Mouse (Mus musculus) embryonic fibroblast, embryonic 13.5 days (primary cell): Measurements from ENCODE around the gene Ptpn5. TPM values are rescaled to one million over a fixed set of nuclear protein-coding genes. Genes with fewer than 3 reads are reported as not detected.

ENCODE experiments used
- H3K27ac ChIP-seq: 2 replicates; pipeline ENCODE4 v1.5.1; 2012; ENCODE audit warnings: low read length, control low read depth, inconsistent platforms; ENCODE audit not compliant: insufficient read depth
- H3K4me1 ChIP-seq: 2 replicates; pipeline ENCODE4 v1.6.1; 2011; ENCODE audit warnings: low read length; ENCODE audit not compliant: control insufficient read depth, insufficient read depth
- H3K4me3 ChIP-seq: 2 replicates; pipeline ENCODE4 v1.5.1; 2011; ENCODE audit warnings: mild to moderate bottlenecking, control low read depth, low read length; ENCODE audit not compliant: insufficient read depth
- CTCF ChIP-seq: IDR thresholded peaks from 2 replicates; pipeline ENCODE4 v1.5.1; 2011; ENCODE audit warnings: mild to moderate bottlenecking, control low read depth, low read length, moderate library complexity, borderline replicate concordance; ENCODE audit not compliant: insufficient read depth
- POLR2A ChIP-seq: IDR thresholded peaks from 2 replicates; pipeline ENCODE4 v1.6.1; 2011; ENCODE audit warnings: low read depth, mild to moderate bottlenecking, control low read depth, low read length, moderate library complexity
- polyA plus RNA-seq: library from polyadenylated mRNA; stranded (reverse); fragments of >200 nt; gene quantifications from 2 replicates; pipeline ENCODE4 v1.2.4, GENCODE M21; 2011; ENCODE audit warnings: low read depth; ENCODE audit not compliant: missing spikeins, insufficient read length

Gene Ptpn5
- polyA plus RNA-seq, 1 experiment: not detected

DNA sequence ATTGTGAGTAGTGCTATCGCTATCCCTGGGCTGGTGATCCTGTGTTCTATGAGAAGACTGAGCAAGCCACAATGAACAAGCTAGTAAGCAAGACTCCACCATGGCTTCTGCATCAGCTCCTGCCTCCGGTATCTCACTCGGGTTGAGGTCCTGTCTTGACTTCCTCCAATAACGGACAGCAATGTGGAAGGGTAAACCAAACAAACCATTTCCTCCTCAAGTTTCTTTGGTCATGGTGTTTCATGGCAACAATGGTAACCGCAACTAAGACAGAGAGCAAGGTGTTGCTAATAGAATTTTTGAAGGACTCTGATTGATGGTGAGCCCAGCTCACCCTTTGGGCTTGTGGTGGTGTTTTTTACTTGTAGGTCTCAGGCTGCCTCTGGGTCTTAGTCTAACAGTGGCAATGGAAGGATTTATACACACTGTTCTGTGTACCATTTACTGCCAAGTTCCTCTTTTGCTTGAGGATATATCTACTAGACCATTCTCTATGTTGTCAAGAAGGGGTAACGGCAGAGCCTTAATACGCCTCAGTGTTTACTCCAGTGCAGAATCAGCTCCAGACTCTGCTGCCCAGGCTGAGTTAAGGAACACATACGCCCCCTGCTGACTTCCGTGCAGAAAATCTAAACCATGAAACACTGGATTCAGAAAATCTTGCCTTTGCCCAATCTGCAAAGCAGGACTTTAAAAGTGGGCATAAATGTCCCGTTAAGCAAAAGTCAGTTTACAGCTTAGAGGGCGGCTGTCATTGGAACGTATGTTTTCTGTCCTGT is 12.7 kb upstream of the Ptpn5 start:
- TF ChIP-seq CTCF: no peak; the same call in 1 of the 2 replicates
- TF ChIP-seq POLR2A: no peak
- Histone ChIP-seq H3K4me1 (no peaks in the 10 kb centered on the region), H3K4me3 (no peak overlapping the region), H3K27ac (no peak overlapping the region)

DNA sequence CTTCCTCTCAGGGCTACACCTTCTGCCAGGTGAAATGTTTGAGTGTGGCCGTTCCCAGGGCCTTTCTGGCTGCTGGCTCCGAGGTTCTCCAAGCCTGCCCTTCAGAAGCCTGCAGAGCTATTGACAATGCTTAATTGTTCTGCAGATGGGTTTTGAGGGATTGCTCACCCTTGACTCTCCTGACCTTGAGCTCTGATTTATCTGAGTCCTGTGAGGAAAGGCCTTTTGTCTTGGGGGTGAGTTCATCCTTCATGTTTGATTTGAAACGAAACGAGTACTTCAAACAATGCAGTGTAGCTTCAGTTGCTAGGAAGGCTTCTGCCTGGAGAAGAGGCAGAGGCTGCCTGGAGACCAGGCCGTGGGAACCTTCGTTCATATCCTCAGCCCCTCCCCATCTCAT is 10.8 kb upstream of the Ptpn5 start:
- Histone ChIP-seq H3K27ac (no peak overlapping the region), H3K4me1 (no peaks in the 10 kb centered on the region), H3K4me3 (no peak overlapping the region)
- TF ChIP-seq CTCF: no peak
- no peak for TF ChIP-seq POLR2A

DNA sequence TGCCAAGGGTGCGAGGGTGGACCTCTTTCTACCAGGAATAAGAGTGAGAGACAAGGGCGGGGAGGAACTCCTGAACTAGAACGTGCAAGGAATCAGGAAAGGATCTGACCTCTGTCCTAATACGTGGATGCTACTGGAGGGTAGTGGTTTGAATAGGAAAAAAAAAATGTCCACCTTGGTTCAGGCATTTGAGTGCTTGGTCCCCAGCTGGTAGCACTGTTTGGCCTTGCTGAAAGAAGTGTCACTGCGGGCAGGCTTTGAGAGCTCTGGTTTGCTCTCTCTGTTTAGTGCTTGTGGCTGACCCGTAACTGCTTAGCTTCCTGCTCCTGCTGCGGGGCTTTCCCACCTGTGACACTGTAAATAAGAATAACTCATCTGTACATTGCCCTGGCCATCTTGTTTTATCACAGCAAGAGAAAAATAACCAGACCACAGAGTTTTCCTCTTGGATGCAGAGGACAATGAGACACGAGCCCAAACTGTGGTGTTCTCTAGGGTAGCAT is 6.4 kb upstream of the Ptpn5 start:
- H3K27ac ChIP-seq: no peak overlapping the region
- TF ChIP-seq POLR2A (no peak), CTCF (no peak)
- no peak overlapping the region for H3K4me3 ChIP-seq
- no peaks in the 10 kb centered on the region for H3K4me1 ChIP-seq

DNA sequence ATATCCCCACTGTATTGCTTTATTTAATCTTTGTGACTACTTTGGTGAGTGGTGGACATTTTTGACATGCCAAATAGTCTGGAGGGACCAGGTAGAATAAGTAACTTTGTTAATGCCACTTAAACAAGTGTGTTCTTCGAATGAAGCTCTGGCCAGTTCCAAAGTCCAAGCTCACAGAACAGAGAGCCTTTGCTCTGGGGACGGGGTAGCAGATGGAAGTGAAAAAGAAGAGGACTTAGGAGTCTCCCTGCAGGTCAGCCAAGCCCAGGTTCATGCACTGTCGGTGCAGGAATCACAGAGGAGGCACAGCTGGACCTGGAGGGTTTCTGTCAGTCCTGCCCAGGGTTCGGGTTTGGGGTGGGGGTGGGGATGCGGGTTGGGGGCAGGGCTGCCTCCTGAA is 1.1 kb upstream of the Ptpn5 start:
- H3K4me3 ChIP-seq: no peak overlapping the region
- no peaks in the 10 kb centered on the region for H3K4me1 ChIP-seq
- H3K27ac ChIP-seq: no peak overlapping the region
- TF ChIP-seq CTCF: no peak
- TF ChIP-seq POLR2A: no peak

GRCm38 (mm10) chr7:47132931-47133260 is 588 bp downstream of the Ptpn5 start:
- no peak for TF ChIP-seq POLR2A
- no peak for TF ChIP-seq CTCF
- Histone ChIP-seq H3K27ac (no peak overlapping the region), H3K4me1 (no peaks in the 10 kb centered on the region), H3K4me3 (peak overlapping the region; percentile 29)

DNA sequence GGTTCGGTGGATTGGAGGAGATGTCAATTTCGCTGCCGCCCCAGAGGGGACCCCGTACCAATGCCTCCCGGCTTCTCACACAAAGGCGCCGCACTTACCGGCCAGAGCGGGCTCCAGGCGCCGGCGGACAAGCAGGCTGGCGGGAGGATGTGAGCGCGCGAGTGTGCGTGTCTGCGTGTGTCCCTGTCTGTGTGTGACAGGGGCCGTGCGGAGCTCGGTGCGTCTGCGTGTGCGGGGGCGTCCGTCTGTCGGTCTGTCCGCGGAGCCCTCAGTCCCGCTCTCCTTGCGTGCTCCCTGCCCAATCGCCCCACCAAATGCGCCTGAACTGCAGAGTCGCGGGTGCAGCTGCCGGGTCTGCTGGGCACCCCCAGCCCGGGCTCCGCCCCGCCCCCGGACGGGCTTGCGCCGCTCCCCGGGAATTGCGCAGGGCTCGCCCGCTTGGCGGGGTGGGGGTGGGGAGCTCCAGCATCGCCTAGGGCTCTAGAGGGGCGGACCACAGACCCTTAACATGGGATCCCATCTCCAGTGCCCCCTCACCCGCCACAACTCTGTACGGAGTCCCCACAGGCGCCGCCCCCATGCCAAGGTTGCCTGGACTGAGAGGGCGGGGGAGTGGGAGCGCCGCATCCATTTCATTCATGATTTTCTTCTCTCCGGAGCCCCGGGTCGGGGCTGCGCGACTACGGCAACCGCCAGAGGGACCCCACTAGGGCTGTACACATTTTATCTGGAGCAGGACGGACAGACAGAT is 1.1 kb downstream of the Ptpn5 start:
- TF ChIP-seq POLR2A (no peak), CTCF (no peak)
- Histone ChIP-seq H3K27ac (no peak overlapping the region), H3K4me3 (peak overlapping the region; percentile 29), H3K4me1 (no peaks in the 10 kb centered on the region)

DNA sequence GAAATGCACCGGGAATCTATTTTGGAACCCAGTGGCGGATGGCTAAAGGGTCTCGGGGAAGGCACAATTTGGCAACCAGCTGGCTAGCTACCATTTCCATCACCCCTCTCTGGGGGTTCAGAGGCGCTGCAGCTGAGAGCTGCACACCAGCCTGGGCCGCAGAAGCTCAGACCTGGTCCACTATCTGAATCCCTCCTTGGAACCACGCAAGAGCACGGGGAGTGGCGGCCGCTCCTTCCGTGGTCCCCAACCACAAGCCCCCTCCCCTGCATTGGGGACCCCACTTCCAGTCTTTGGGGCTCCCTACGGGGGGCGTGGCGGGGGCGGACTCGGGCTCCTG is 1.7 kb downstream of the Ptpn5 start:
- no peaks in the 10 kb centered on the region for H3K4me1 ChIP-seq
- no peak overlapping the region for H3K27ac ChIP-seq
- TF ChIP-seq CTCF (no peak), POLR2A (no peak)
- no peak overlapping the region; the same call in 1 of the 2 replicates for H3K4me3 ChIP-seq

GRCm38 (mm10) chr7:47131258-47131657 is 2.2 kb downstream of the Ptpn5 start:
- no peak overlapping the region for H3K27ac ChIP-seq
- TF ChIP-seq POLR2A (no peak), CTCF (no peak)
- H3K4me3 ChIP-seq: no peak overlapping the region
- H3K4me1 ChIP-seq: no peaks in the 10 kb centered on the region

DNA sequence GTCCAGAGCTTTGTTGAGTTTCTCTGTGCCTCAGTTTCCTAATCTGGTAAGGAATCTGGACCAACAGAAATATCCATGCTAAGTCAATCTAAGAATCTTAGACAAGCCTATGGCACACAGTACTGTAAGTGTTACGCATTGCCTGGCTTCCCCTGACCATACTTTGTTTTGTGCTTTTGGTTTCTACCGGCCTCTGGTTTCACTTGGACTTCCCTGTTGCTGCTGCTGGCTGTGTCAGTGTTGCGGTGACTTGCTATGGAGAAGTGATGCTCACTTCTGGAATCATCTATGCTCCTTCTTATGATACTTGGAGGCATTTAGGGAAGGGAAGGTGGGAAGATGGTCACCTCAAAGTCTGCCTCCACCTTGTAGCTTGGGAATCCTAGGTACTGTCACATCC is 11.5 kb downstream of the Ptpn5 start:
- no peak for TF ChIP-seq POLR2A
- TF ChIP-seq CTCF: no peak
- no peaks in the 10 kb centered on the region for H3K4me1 ChIP-seq
- H3K27ac ChIP-seq: no peak overlapping the region
- H3K4me3 ChIP-seq: no peak overlapping the region

DNA sequence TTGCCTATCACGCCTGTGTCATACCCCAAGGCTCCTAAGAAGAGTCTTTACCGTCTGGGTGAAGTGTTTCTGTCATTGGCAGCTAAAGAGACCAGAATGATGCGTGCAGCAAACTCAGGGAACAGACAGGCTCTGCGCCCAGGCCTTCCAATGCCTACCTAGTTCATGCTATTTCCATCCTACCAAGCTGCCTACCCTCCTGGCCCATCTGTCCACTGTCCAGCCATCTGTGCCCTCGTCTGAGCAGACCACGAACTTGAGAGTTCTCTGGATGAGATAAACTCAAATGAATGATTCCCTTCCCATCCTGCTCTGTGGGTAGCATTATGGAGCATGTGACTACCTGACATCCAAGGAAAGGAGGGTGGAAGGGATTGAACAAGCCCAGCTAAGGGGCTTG is 16.8 kb downstream of the Ptpn5 start:
- Histone ChIP-seq H3K4me3 (no peak overlapping the region), H3K4me1 (no peaks in the 10 kb centered on the region), H3K27ac (no peak overlapping the region)
- TF ChIP-seq CTCF (no peak), POLR2A (no peak)

- TF ChIP-seq CTCF: no peak
- TF ChIP-seq POLR2A: no peak
- H3K4me3 ChIP-seq: no peak overlapping the region
- H3K4me1 ChIP-seq: peaks cover 4% of the 10 kb centered on the region; the same call in 1 of the 2 replicates
- no peak overlapping the region for H3K27ac ChIP-seq
These were observed 18.0 kb downstream of the Ptpn5 start for GRCm38 (mm10) chr7:47115491-47115890.
